Mouse (Mus musculus): ENCODE measurements around the gene Mapk8ip3. TPM values are rescaled to one million over a fixed set of nuclear protein-coding genes. Genes with fewer than 3 reads are reported as not detected.
A peak's percentile ranks its signal among the peaks of the same experiment; 100 is the strongest.

Gene Mapk8ip3
- total RNA-seq, 2 experiments from 2014 or later: 383 to 387 TPM

GRCm38 (mm10) chr17:24902671-24903474 lies 33.9 kb downstream of the Mapk8ip3 start:
- DNase-seq (ENCODE audit: low spot score in 2 of 2): no peak

- no peak for DNase-seq (ENCODE audit: low spot score in 2 of 2)
Measured at GRCm38 (mm10) chr17:24902124-24902523, 34.7 kb downstream of the Mapk8ip3 start.

- no peak for DNase-seq (ENCODE audit: low spot score in 2 of 2)
Measured at GRCm38 (mm10) chr17:24900014-24900413, 36.8 kb downstream of the Mapk8ip3 start.

- DNase-seq (ENCODE audit: low spot score in 2 of 2): no peak
Measured at GRCm38 (mm10) chr17:24899153-24899552, 37.6 kb downstream of the Mapk8ip3 start.

- DNase-seq (ENCODE audit: low spot score in 2 of 2): no peak
Measured at GRCm38 (mm10) chr17:24898041-24898854, 38.5 kb downstream of the Mapk8ip3 start.

GRCm38 (mm10) chr17:24897600-24897999 lies 39.2 kb downstream of the Mapk8ip3 start:
- DNase-seq (ENCODE audit: low spot score in 2 of 2): no peak

GRCm38 (mm10) chr17:24896993-24897269 lies 39.8 kb downstream of the Mapk8ip3 start:
- no peak for DNase-seq (ENCODE audit: low spot score in 2 of 2)

- DNase-seq (ENCODE audit: low spot score in 2 of 2): peak; percentile 61 to 80
Measured at GRCm38 (mm10) chr17:24896241-24896992, 40.4 kb downstream of the Mapk8ip3 start, which contains the start of gene Nme3. TSS of gene Nme3 (plus strand) at chr17:24896500.

- DNase-seq (ENCODE audit: low spot score in 2 of 2): no peak
Measured at GRCm38 (mm10) chr17:24895571-24896240, 41.1 kb downstream of the Mapk8ip3 start.

GRCm38 (mm10) chr17:24894995-24895547 lies 41.7 kb downstream of the Mapk8ip3 start, which contains the start of the genes Eme2 and Mrps34:
TSS of gene Eme2 (minus strand) at chr17:24895087.
TSS of gene Mrps34 (plus strand) at chr17:24895116.
- peak; percentile 82 to 89 for DNase-seq (ENCODE audit: low spot score in 2 of 2)

GRCm38 (mm10) chr17:24894061-24894994 lies 42.4 kb downstream of the Mapk8ip3 start:
- no peak for DNase-seq (ENCODE audit: low spot score in 2 of 2)

GRCm38 (mm10) chr17:24893276-24893675 lies 43.5 kb downstream of the Mapk8ip3 start:
- no peak for DNase-seq (ENCODE audit: low spot score in 2 of 2)

GRCm38 (mm10) chr17:24892785-24893184 lies 44.0 kb downstream of the Mapk8ip3 start:
- no peak for DNase-seq (ENCODE audit: low spot score in 2 of 2)

- DNase-seq (ENCODE audit: low spot score in 2 of 2): no peak
Measured at GRCm38 (mm10) chr17:24891321-24891720, 45.5 kb downstream of the Mapk8ip3 start.

- no peak for DNase-seq (ENCODE audit: low spot score in 2 of 2)
Measured at GRCm38 (mm10) chr17:24890151-24891092, 46.4 kb downstream of the Mapk8ip3 start.

GRCm38 (mm10) chr17:24888862-24889261 lies 47.9 kb downstream of the Mapk8ip3 start:
- DNase-seq (ENCODE audit: low spot score in 2 of 2): no peak

GRCm38 (mm10) chr17:24887291-24888080 lies 49.3 kb downstream of the Mapk8ip3 start:
- DNase-seq (ENCODE audit: low spot score in 2 of 2): no peak

GRCm38 (mm10) chr17:24886932-24887271 lies 49.9 kb downstream of the Mapk8ip3 start:
- no peak for DNase-seq (ENCODE audit: low spot score in 2 of 2)

Data from left cerebral cortex, adult 18-20 months (tissue).